Mouse (Mus musculus): ENCODE data around the gene Fam155a. TPM values are rescaled to one million over a fixed set of nuclear protein-coding genes. Genes with fewer than 3 reads are reported as not detected.

Fam155a gene
- polyA plus RNA-seq, 1 experiment from 2014 or later: 1.2 TPM

GRCm38 (mm10) chr8:9240996-9241395 is 530.0 kb downstream of the Fam155a start:
- no peaks in the 10 kb centered on the region for H3K9me3 ChIP-seq
- ATAC-seq (ENCODE audit: insufficient read depth, low FRiP score, low read depth): no peak
- no peak overlapping the region for H3K9ac ChIP-seq
- no peaks in the 10 kb centered on the region for H3K27me3 ChIP-seq (replicated peaks)
- no peaks in the 10 kb centered on the region for H3K4me1 ChIP-seq
- H3K4me2 ChIP-seq: no peak overlapping the region
- 9% methylated on average over 5 of the region's 5 CpGs for WGBS
- no peaks in the 10 kb centered on the region for H3K36me3 ChIP-seq
- no peak overlapping the region for H3K4me3 ChIP-seq (replicated peaks)
- H3K27ac ChIP-seq: no peak overlapping the region

GRCm38 (mm10) chr8:9239741-9240140 is 531.2 kb downstream of the Fam155a start:
- no peak for ATAC-seq (ENCODE audit: insufficient read depth, low FRiP score, low read depth)
- H3K9me3 ChIP-seq: no peaks in the 10 kb centered on the region
- no peak overlapping the region for H3K4me2 ChIP-seq

GRCm38 (mm10) chr8:9238974-9239373 is 532.0 kb downstream of the Fam155a start:
- no peak for ATAC-seq (ENCODE audit: insufficient read depth, low FRiP score, low read depth)
- H3K9me3 ChIP-seq: no peaks in the 10 kb centered on the region
- WGBS: 61% methylated on average over 9 of the region's 9 CpGs
- no peak overlapping the region for H3K4me3 ChIP-seq (replicated peaks)
- H3K36me3 ChIP-seq: no peaks in the 10 kb centered on the region
- H3K27ac ChIP-seq: no peak overlapping the region
- H3K9ac ChIP-seq: no peak overlapping the region
- no peaks in the 10 kb centered on the region for H3K4me1 ChIP-seq
- H3K4me2 ChIP-seq: no peak overlapping the region
- no peaks in the 10 kb centered on the region for H3K27me3 ChIP-seq (replicated peaks)

More at GRCm38 (mm10) chr8:9239741-9240140, 531.2 kb downstream of the Fam155a start:
- H3K27ac ChIP-seq: no peak overlapping the region
- no peaks in the 10 kb centered on the region for H3K4me1 ChIP-seq
- no peaks in the 10 kb centered on the region for H3K36me3 ChIP-seq
- 38% methylated on average over 11 of the region's 11 CpGs for WGBS
- no peak overlapping the region for H3K4me3 ChIP-seq (replicated peaks)
- H3K9ac ChIP-seq: no peak overlapping the region
- no peaks in the 10 kb centered on the region for H3K27me3 ChIP-seq (replicated peaks)

GRCm38 (mm10) chr8:9233326-9233919 is 537.5 kb downstream of the Fam155a start:
- Histone ChIP-seq H3K4me1 (no peaks in the 10 kb centered on the region), H3K27ac (no peak overlapping the region), H3K4me2 (peak overlapping the region; percentile 11; the same call in 1 of the 2 replicates), H3K4me3 (replicated peaks) (no peak overlapping the region), H3K27me3 (replicated peaks) (no peaks in the 10 kb centered on the region), H3K36me3 (no peaks in the 10 kb centered on the region), H3K9ac (no peak overlapping the region), H3K9me3 (no peaks in the 10 kb centered on the region)
- peak; percentile 77; the same call in 1 of the 2 replicates for ATAC-seq (ENCODE audit: insufficient read depth, low FRiP score, low read depth)
- WGBS: 4% methylated on average over 12 of the region's 12 CpGs

- Histone ChIP-seq H3K4me2 (no peak overlapping the region), H3K27ac (no peak overlapping the region), H3K4me3 (replicated peaks) (no peak overlapping the region), H3K9me3 (no peaks in the 10 kb centered on the region), H3K36me3 (no peaks in the 10 kb centered on the region), H3K4me1 (no peaks in the 10 kb centered on the region), H3K27me3 (replicated peaks) (no peaks in the 10 kb centered on the region), H3K9ac (no peak overlapping the region)
- 0 out of 2 replicates have a peak, but pooled peaks have one; percentile 50 for ATAC-seq (ENCODE audit: insufficient read depth, low FRiP score, low read depth)
- 35% methylated on average over 19 of the region's 19 CpGs for WGBS
These were observed 543.0 kb downstream of the Fam155a start for GRCm38 (mm10) chr8:9227779-9228464.

GRCm38 (mm10) chr8:9226767-9227166 is 544.2 kb downstream of the Fam155a start:
- no peak overlapping the region for H3K4me2 ChIP-seq
- H3K36me3 ChIP-seq: no peaks in the 10 kb centered on the region
- no peaks in the 10 kb centered on the region for H3K9me3 ChIP-seq
- no peak overlapping the region for H3K27ac ChIP-seq
- no peak overlapping the region for H3K4me3 ChIP-seq (replicated peaks)
- no peaks in the 10 kb centered on the region for H3K27me3 ChIP-seq (replicated peaks)
- ATAC-seq (ENCODE audit: insufficient read depth, low FRiP score, low read depth): no peak
- no peak overlapping the region for H3K9ac ChIP-seq
- WGBS: 83% methylated on average over 7 of the region's 7 CpGs
- H3K4me1 ChIP-seq: no peaks in the 10 kb centered on the region

- H3K9ac ChIP-seq: no peak overlapping the region
These were observed 559.2 kb downstream of the Fam155a start for GRCm38 (mm10) chr8:9211751-9212150.

GRCm38 (mm10) chr8:9207505-9208051 is 563.4 kb downstream of the Fam155a start:
- no peak overlapping the region for H3K27ac ChIP-seq
- H3K4me1 ChIP-seq: no peaks in the 10 kb centered on the region
- no peak overlapping the region for H3K9ac ChIP-seq
- no peaks in the 10 kb centered on the region for H3K36me3 ChIP-seq
- ATAC-seq (ENCODE audit: insufficient read depth, low FRiP score, low read depth): no peak
- no peaks in the 10 kb centered on the region for H3K27me3 ChIP-seq (replicated peaks)
- H3K4me3 ChIP-seq (replicated peaks): no peak overlapping the region
- WGBS: 90% methylated on average over 31 of the region's 31 CpGs
- H3K4me2 ChIP-seq: no peak overlapping the region
- H3K9me3 ChIP-seq: no peaks in the 10 kb centered on the region

More at GRCm38 (mm10) chr8:9211751-9212150, 559.2 kb downstream of the Fam155a start:
- no peaks in the 10 kb centered on the region for H3K9me3 ChIP-seq
- no peaks in the 10 kb centered on the region for H3K27me3 ChIP-seq (replicated peaks)
- 51% methylated on average over 4 of the region's 4 CpGs for WGBS
- H3K4me3 ChIP-seq (replicated peaks): no peak overlapping the region
- H3K4me1 ChIP-seq: no peaks in the 10 kb centered on the region
- ATAC-seq (ENCODE audit: insufficient read depth, low FRiP score, low read depth): no peak
- H3K36me3 ChIP-seq: no peaks in the 10 kb centered on the region
- H3K4me2 ChIP-seq: no peak overlapping the region
- H3K27ac ChIP-seq: no peak overlapping the region

- Histone ChIP-seq H3K4me3 (replicated peaks) (no peak overlapping the region), H3K27ac (no peak overlapping the region), H3K36me3 (no peaks in the 10 kb centered on the region), H3K4me2 (no peak overlapping the region), H3K4me1 (no peaks in the 10 kb centered on the region), H3K27me3 (replicated peaks) (no peaks in the 10 kb centered on the region), H3K9ac (no peak overlapping the region), H3K9me3 (no peaks in the 10 kb centered on the region)
- ATAC-seq (ENCODE audit: insufficient read depth, low FRiP score, low read depth): no peak
- 67% methylated on average over 10 of the region's 10 CpGs for WGBS
These were observed 566.5 kb downstream of the Fam155a start for GRCm38 (mm10) chr8:9204345-9205067.

- no peak overlapping the region for H3K4me3 ChIP-seq (replicated peaks)
- no peak for ATAC-seq (ENCODE audit: insufficient read depth, low FRiP score, low read depth)
- no peak overlapping the region for H3K27ac ChIP-seq
- H3K9ac ChIP-seq: no peak overlapping the region
- WGBS: 85% methylated on average over 3 of the region's 3 CpGs
- no peaks in the 10 kb centered on the region for H3K36me3 ChIP-seq
- no peaks in the 10 kb centered on the region for H3K9me3 ChIP-seq
- no peaks in the 10 kb centered on the region for H3K27me3 ChIP-seq (replicated peaks)
- H3K4me1 ChIP-seq: no peaks in the 10 kb centered on the region
- H3K4me2 ChIP-seq: no peak overlapping the region
These were observed 570.9 kb downstream of the Fam155a start for GRCm38 (mm10) chr8:9200099-9200498.

GRCm38 (mm10) chr8:9191682-9192081 is 579.3 kb downstream of the Fam155a start:
- Histone ChIP-seq H3K36me3 (no peaks in the 10 kb centered on the region), H3K9ac (no peak overlapping the region), H3K27ac (no peak overlapping the region), H3K4me3 (replicated peaks) (no peak overlapping the region), H3K9me3 (no peaks in the 10 kb centered on the region), H3K4me2 (no peak overlapping the region), H3K27me3 (replicated peaks) (no peaks in the 10 kb centered on the region), H3K4me1 (no peaks in the 10 kb centered on the region)
- WGBS: 76% methylated on average over 3 of the region's 3 CpGs
- ATAC-seq (ENCODE audit: insufficient read depth, low FRiP score, low read depth): no peak

- Histone ChIP-seq H3K36me3 (no peaks in the 10 kb centered on the region), H3K4me2 (no peak overlapping the region), H3K9ac (no peak overlapping the region), H3K4me1 (no peaks in the 10 kb centered on the region), H3K4me3 (replicated peaks) (no peak overlapping the region), H3K27ac (no peak overlapping the region), H3K27me3 (replicated peaks) (no peaks in the 10 kb centered on the region), H3K9me3 (no peaks in the 10 kb centered on the region)
- 34% methylated on average over 4 of the region's 4 CpGs for WGBS
- ATAC-seq (ENCODE audit: insufficient read depth, low FRiP score, low read depth): no peak
These were observed 582.3 kb downstream of the Fam155a start for GRCm38 (mm10) chr8:9188616-9189015.
